Mouse (Mus musculus) heart, postnatal 25 days (tissue): ENCODE measurements at regions not wholly inside any gene's neighbourhood (a gene's known extent, or its start where the extent isn't known, plus 50 kb on each side); places are given as distances from the start of the nearest gene placed in this dataset.

ENCODE experiments used
- DNase-seq: peaks from one replicate; pipeline ENCODE4 v3.0.0; 2022; ENCODE audit warnings: low spot score
- intact Hi-C: fragments of 180-260 bp; cut with DNase I; formaldehyde crosslinking; loops from one replicate; pipeline ENCODE4 v1.15.1; 2025

DNA sequence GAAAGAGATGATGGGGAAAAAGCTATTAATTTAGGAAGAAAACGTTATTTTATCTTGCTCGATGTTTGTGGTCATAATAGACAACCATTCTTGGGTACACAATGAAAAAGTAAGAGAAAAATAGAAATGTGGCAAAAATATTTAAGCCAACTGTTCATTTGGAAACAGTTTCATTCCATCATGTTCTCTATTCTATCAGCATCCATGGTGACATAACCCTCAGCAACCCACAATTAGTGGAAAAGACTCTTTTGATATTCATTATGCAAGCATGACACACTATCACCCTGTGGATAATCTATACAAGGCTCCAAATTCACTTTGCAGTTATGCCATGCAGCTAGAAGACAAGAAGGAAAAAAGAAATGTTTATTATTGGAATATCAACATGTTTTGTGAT lies 118.7 kb upstream of the Pter start:
- DNase-seq, result no peak
- intact Hi-C loops, result no loop called here

DNA sequence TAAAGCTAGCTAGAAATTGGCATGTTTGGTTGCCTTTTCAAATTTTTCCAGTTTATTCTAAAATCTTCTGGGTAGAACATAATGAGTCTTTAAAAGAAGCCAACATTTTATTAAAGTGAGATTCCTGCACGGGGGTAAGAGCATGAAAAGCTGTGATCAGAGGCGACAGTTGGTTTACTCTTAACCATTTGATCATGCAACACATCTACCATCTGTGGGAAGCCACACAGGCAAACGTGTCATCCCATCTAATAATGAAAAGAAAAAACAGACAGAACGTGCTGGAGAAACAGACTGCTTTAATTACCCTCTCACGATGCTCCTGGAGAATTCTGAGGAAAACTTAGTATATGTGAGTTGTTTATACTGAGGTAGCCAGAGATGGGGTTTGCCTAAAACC lies 115.4 kb upstream of the Pter start:
- intact Hi-C loops, result no loop called here
- DNase-seq, result no peak

DNA sequence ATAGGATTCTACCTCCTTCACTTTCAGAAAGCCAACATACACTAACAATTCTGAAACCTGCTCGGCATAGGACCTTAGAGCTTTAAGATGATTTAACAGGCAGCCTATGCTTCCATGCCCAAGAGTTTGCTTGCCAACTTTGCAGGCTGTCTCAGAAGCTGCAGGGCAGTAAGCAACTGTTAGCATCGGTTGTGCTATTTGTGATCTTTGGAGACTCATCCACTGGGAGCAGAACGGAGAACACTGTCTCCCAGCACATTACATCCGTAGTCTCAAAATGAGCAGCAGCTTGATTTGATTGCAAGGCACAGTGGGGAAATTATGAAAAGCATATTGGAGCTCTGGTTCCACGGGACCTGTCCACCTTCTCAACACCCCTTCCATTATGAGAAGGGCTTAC lies 108.5 kb upstream of the Pter start:
- intact Hi-C loops, result no loop called here

DNA sequence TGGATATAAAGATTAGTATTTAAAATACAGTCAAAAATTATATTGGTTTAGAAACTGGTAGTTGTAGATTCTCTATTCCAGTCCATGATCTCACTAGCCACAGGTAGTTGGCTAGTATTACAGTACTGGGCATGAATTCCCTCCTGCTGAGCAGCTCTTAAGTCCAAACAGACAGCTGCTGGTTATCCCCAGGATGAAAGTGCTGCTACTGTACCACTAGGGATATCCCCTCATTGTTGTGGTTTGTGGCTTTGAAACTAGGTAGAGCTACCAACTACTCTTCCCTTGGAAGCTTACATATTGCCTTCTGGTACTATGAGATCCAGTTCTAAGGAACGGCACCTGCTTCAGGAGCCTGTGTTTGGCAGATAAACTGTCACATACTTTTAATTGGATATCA lies 97.9 kb upstream of the Pter start:
- DNase-seq, result no peak
- intact Hi-C loops, result no loop called here

More for the DNA sequence above, 108.5 kb upstream of the Pter start:
- no peak for DNase-seq

GRCm38 (mm10) chr2:12833579-12833978 lies 90.3 kb upstream of the Pter start:
- DNase-seq, result no peak

DNA sequence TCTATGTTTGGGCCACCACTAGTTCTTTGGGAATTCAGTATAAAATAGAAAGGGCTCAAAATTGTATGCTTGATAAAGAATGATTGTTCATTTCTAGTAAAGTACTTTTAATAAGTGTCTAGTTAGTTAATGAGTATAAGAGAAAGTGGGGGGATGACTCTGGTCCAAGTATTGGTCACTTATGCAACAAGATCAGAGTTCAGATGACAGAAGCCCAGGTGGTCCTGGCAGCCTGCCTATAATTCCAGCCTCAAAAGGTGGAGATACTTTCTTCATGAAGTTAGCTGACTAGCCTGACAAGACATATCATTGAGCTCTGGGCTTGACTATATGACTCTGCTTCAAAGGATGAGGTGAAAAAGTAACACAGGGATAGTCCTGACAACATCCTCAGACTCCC lies 57.3 kb upstream of the Pter start:
- DNase-seq, result no peak
- intact Hi-C loops, result no loop called here

More at GRCm38 (mm10) chr2:12833579-12833978, 90.3 kb upstream of the Pter start:
- intact Hi-C loops, result no loop called here

- DNase-seq, result no peak
- intact Hi-C loops, result no loop called here
Observed at GRCm38 (mm10) chr2:12868772-12869171, 55.1 kb upstream of the Pter start.
